Mouse (Mus musculus): ENCODE data around the gene Apod. TPM values are rescaled to one million over a fixed set of nuclear protein-coding genes. Genes with fewer than 3 reads are reported as not detected.

Apod gene
- total RNA-seq, 2 experiments from 2014 or later, result 30.6 to 35.9 TPM

DNA sequence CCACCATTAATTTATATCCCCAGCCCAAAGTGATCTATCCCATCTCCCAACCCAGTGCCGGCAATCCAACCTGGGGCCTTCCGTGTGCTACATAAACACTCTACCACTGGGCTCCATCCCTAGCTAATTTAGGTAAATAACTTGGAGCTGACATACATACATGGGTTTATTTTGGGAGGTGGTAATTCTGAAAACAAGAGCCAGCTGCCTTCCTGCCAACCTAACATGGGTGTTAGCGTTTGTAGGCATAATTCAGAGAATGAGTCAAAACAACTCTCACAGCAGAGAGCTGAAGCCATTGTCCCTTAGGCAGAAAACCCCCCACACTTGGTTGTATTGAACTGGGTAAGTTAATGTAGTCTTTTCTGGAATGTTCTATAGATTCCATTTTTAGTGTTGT is 26.9 kb downstream of the Apod start:
- DNase-seq, result no peak
- intact Hi-C loops (cut with DNase I), result no loop called here

DNA sequence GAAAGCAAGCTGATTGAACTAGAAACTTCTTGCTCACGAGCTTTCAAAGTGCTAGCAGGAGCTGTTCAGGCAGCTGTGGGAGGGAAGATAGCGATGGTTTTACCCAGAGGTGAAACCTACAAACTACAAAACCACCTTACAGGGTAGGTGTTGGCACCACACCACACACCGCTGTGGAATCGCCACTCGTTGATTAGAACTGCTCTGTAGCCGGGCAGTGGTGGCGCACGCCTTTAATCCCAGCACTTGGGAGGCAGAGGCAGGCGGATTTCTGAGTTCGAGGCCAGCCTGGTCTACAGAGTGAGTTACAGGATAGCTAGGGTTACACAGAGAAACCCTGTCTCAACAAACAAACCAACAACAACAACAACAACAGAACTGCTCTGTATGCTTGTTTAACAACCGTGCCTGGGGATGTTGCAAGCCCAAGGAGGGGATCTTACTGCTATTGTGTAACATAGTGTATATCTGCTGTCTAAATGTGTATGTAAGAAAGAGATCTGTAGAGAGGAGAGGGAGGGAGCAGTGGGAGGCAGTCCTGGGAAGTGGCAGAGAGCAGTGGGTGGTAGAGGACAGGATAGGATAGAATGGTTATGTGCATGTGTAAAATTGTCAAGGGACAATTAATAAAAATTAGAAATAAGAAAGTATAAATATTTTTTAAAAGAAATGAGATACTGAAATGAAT is 27.7 kb downstream of the Apod start:
- no peak for DNase-seq

DNA sequence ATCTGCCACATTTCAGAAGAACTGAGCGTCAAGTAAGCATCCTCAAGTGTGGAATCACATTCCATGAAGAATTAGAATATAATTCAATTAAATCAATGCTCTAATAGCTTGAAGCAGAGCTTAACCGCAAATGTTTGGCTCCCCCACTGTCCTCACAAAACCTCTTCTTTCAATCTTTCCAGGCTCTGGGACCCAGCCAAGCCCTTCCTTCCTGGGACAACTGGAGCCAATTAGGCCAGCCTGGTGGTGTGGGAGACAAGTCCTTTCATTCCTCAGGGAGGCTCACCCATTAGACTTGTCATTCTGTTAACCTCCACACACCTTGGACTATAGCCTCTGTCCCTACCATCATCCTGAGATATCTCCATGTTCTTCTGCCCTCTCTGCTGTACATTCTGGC is 32.6 kb downstream of the Apod start:
- intact Hi-C loops (cut with DNase I), result no loop called here
- no peak for DNase-seq

More for the DNA sequence above, 27.7 kb downstream of the Apod start:
- intact Hi-C loops (cut with DNase I), result no loop called here

DNA sequence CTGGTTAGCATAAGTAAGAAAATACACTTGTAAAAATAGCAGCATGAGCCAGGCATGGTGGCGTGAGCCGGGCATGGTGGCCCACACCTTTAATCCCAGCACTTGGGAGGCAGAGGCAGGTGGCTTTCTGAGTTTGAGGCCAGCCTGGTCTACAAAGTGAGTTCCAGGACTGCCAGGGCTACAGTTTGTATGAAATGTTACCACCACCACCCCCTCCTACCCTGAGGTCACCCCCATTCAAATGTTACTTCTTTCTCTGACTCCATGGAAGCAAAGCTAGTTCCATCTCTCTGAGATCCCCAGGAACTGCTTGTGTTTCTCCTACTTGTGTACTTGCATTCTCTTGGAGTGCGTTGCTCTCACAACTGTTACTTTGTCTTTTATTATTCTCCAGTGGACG is 34.4 kb downstream of the Apod start:
- DNase-seq, result no peak
- intact Hi-C loops (cut with DNase I), result no loop called here

DNA sequence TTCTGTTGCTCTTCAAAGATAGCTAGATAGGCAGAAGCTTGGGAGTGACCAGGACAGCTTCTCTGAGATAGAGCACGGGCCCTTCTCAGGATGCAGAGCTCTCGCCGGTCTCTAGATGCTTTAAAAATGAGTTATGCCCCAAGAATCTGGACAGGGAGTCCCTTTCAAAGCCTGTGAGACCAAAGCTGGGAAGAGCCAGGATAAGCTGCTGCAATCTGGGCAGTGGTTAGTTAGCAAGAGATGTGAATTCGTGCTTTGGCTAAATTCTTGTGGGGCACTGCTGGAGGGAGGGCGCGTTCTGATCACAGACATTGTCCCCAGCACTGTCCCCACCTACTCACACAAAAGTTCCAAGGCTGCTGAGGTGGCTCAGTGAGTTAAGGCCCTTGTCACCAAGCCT is 36.0 kb downstream of the Apod start:
- no peak for DNase-seq
- intact Hi-C loops (cut with DNase I), result no loop called here

DNA sequence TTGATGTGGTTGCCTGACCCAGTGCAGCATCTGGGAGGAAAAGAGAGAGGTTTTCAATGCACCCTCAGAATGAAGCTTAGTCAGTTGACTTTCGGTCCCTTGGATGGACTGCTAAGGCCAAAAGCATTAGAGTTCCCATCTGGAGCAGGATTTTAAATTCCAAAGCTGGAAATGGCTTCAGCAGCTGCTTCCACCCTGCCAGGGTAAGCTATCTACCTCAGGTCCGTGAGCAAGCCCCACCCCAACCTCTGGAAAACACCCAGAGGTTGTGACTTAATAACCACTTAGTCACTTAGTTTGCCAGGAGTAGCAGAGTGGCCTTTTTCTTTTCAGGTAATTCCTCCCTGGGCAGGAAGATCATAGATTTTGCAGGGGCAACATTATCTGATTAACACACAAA is 36.5 kb downstream of the Apod start:
- intact Hi-C loops (cut with DNase I), result no loop called here
- DNase-seq, result no peak

DNA sequence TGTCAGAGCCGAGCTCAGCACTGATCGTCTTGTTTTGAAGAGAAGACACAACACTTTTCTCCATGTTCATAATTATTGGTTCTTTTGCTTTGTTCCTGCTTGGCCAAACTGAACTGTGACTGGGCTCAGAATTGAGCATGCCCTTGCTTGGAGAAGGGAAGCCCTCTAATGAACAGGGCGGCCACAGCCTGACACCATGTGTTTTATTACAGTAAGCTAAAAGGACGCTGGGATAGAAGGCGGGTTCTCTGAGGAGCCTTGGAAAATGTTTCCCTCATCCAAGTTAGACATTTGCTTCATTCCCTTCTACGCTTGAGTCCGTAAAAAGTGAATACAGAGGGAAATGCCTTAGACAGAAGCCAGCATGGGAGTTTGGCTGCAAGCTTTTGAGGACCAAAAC is 37.6 kb downstream of the Apod start:
- DNase-seq, result no peak
- intact Hi-C loops (cut with DNase I), result no loop called here

DNA sequence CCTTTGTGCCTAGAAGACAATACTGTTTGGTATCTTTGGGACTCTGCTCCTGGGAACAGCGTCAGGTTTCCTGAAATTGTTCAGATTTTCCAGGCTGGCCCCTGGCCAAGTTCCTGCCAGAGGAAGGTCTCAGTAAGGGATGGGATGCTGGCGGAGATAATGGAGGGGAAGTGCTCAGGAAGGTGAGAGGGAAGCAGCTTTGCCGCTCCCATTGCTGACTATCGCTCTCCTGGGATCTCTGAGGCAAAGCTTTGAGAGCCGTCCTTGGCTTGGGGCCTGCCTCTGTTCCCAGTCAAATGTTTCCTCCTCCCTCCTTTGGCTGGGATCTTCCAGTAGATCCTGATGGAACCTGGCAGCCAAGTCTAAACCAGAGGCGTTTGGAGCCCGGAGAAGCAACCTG is 38.1 kb downstream of the Apod start:
- intact Hi-C loops (cut with DNase I), result no loop called here
- DNase-seq, result peak; percentile 59

DNA sequence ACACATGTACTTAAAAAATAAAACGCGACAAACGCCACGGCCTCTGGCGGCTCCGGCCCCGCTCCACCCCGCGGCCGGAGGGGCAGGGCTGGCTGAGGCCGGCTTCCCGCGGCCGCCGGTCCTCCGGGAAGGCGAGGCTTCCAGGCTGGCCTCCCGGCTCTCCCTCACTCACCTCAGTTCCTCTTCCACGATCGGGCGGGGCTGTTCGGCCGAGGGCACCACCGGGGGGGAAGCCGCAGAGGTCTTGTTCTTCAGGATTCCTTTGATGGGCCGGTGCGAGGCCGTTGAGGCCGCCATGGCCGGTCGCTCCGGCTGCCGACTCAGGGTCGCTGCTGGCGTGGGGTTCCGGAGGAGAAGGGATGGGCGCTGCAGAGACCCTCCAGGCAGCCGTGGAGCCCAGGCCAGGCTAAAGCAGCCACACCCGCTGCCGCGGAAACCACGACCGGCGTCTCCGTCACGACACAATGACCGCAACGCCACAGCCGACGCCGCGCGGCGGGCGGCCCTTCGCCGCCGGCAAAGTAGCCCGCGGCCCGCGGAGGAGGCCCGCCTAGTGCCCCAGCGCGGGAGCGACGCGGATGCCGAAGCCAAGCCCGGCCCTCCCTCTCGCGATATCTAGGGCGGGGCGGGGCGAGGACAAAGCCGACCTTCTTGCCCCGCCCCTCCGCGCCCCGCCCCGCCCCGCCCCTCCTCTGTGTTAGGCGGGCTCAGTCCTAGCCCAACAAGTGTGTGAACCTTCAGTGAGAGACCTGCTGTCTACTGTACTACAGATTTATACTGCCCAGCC is 39.7 kb downstream of the Apod start, which contains the start of gene Ppp1r2:
TSS of gene Ppp1r2 (minus strand) at position 604 of the 787 bp plus-strand sequence.
- intact Hi-C loops (cut with DNase I), result no loop called here
- peak; percentile 95 for DNase-seq

DNA sequence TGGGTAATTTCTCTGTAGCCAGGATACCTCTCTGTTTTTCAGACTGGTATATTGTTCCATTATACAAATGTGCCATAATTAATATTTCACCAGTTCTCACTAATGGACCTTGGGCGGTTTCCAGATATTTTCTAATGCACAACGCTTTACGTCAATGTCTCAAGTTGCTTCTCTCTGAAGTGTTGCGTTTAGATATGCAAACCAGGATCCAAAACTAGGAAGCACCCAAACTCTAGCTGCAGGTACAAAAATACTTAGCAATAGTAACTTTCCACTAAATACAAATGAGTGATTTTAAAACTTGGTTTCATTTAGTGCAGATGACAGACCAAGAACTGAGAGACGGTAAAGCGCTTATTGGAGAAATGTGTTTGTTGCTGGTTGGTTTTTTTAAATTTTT is 40.5 kb downstream of the Apod start:
- intact Hi-C loops (cut with DNase I), result no loop called here
- no peak for DNase-seq

DNA sequence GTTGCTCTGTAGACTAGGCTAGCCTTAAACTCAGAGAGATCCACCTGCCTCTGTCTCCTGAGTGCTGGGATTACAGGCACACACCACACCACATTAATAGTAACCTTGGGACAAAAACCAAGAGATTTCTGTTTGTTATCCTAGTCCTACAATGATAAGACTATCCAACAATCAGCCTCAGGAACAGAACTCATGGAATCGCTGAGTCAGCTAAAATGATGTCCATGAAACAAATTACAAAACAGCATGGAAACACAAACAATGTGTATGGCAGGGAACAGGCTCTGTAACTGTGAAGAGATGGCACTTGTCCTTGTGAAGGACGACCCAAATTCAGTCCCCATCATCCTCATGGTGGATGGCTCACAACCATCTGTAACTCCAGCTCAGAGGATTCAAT is 47.9 kb downstream of the Apod start:
- intact Hi-C loops (cut with DNase I), result no loop called here
- DNase-seq, result no peak

DNA sequence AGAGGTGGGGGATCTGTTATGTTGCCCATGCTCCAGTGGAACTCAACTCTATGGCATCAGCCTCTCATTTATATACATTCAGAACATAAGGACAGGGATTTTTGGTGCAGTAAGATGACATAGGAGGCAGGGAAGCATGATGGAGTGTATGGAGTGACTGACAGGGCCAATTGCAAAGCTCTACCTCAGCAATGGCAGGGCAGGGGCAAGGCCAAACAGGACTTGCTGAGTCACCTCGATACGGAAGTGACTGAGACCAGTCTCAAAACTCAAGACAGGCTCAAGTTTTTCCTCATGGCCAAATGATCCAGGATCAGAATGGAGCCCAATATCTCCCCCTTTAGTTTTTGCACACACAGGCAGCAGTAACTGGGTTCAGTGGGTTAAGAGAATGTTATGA is 58.5 kb downstream of the Apod start:
- intact Hi-C loops (cut with DNase I), result no loop called here

DNA sequence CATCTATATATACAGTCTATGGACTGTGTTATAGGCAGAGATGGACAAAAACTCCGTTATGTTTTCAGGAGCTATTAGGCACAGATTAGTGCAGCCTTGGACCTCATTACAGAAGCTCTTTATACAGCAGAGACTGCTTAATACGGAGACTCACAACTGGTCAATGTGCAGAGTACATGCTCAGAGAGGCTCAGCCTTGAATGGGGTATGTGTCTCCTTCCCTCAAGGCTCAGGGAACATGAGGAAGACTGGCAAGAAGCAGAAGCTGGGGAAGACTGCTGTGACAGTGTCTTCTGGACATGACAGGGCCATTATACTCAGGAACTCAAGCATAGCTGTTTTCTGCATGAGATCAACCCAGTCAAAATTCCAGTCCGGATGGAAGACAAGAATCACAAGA is 58.9 kb downstream of the Apod start:
- DNase-seq, result no peak
- intact Hi-C loops (cut with DNase I), result no loop called here

More for the DNA sequence above, 58.5 kb downstream of the Apod start:
- no peak for DNase-seq

DNA sequence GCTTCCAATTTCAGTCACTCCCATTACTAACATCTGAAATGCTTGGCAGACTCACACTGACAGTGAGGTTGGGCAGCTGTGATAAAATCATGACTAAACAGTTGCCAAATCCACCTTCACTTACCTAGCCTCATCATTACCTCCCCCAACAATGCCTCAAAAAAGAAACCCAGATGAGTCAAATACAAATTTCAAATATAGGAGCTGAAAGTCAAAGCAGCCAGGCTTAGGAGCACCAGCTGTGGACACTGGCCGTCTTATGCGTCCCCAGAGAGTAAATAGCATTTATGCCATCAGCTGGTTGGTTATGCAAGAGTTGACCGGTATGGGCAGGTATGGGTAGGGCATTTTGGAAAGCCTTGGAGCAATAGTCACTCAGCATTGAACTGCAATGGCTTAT is 65.2 kb downstream of the Apod start:
- DNase-seq, result no peak
- intact Hi-C loops (cut with DNase I), result no loop called here

DNA sequence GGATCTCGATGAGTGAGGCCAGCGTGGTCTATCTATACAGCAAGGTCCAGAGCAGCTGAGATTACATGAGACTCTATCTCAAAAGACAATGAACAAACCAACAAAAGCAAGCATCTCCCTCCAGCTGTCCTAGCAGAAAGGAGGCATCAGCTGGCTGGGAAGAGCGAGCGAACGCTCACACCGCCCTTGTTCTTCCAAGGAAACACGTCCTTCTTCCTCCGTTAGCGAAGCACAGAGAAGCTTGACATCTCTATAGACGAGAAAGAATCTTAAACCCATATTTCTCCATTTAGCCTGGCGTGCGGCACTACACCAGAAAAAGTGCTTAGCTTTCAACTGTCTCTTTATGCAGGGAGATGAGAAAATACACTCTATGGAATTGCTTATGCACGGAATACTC is 65.9 kb downstream of the Apod start:
- intact Hi-C loops (cut with DNase I), result no loop called here
- no peak for DNase-seq

DNA sequence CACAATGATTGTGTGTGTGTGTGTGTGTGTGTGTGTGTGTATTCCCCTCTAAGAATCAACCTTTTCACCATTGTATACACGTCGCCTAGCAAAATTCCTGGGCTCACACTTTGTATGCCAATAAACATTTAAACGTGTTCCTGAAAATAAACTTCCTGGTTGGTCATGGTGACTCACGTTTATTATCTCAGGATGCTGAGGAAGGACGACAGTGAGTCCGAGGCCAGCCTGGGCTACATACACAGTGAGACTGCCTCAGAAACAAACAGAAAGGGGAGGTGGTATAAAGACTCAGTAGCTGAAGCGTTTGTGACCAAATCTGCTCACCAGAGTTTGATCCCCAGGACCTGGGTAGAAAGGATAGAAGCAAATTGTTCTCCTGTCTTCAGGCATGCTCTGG is 67.2 kb downstream of the Apod start:
- intact Hi-C loops (cut with DNase I), result no loop called here
- DNase-seq, result no peak

Small RNA genes within 50 kb of the gene (microRNA-seq; reads per million reads assigned to microRNA genes)
- not detected for gene Gm27415

Other genes with a start within 250 kb of the Apod start
- 10 to 100 TPM; 19.7 to 22.7 TPM for gene Xxylt1, start 233.4 kb downstream of the Apod start, total RNA-seq (2021)
- 10 to 100 TPM; 55.7 to 55.8 TPM for gene Acap2, start 113.6 kb downstream of the Apod start, total RNA-seq (2021)
- gene Ppp1r2, start 39.5 kb downstream of the Apod start, total RNA-seq (2021), result 10 to 100 TPM; 59.1 to 59.2 TPM
- gene Bdh1, start 107.5 kb upstream of the Apod start, total RNA-seq (2021), result 100 to 1,000 TPM; 259 to 272 TPM